Mouse (Mus musculus) heart, embryonic 11.5 days (tissue): ENCODE measurements around the gene Pspn. TPM values are rescaled to one million over a fixed set of nuclear protein-coding genes. Genes with fewer than 3 reads are reported as not detected.

Experiments
- ATAC-seq: fragments of 200-750 bp; cut with Nextera tagmentation; replicated peaks from 2 replicates; pipeline ENCODE4 v1.8.0; 2017; ENCODE audit warnings: moderate library complexity; ENCODE audit not compliant: insufficient number of reproducible peaks, low FRiP score, low TSS enrichment
- H3K27ac ChIP-seq: fragments of 300-500 bp; sonication (generic); 2 replicates; pipeline ENCODE4 v1.5.1; 2014; ENCODE audit warnings: mild to moderate bottlenecking, low read depth, low read length
- H3K27me3 ChIP-seq: fragments of 300-500 bp; sonication (generic); 2 replicates; pipeline ENCODE4 v1.6.1; 2014; ENCODE audit warnings: mild to moderate bottlenecking, low read length, mixed read lengths; ENCODE audit not compliant: control insufficient read depth, insufficient read depth
- H3K36me3 ChIP-seq: fragments of 300-500 bp; sonication (generic); 2 replicates; pipeline ENCODE4 v1.6.1; 2014; ENCODE audit warnings: mild to moderate bottlenecking, low read length, moderate library complexity, mixed read lengths; ENCODE audit not compliant: control insufficient read depth, insufficient read depth
- H3K4me1 ChIP-seq: fragments of 300-500 bp; sonication (generic); 2 replicates; pipeline ENCODE4 v1.6.1; 2014; ENCODE audit warnings: low read length; ENCODE audit not compliant: control insufficient read depth, insufficient read depth
- H3K4me2 ChIP-seq: fragments of 300-500 bp; sonication (generic); 2 replicates; pipeline ENCODE4 v1.6.1; 2014; ENCODE audit warnings: mild to moderate bottlenecking, moderate library complexity
- H3K4me3 ChIP-seq: fragments of 300-500 bp; sonication (generic); 2 replicates; pipeline ENCODE4 v1.5.1; 2014; ENCODE audit warnings: low read depth, low read length
- H3K9ac ChIP-seq: fragments of 300-500 bp; sonication (generic); 2 replicates; pipeline ENCODE4 v1.6.1; 2014; ENCODE audit warnings: mild to moderate bottlenecking, low read depth, low read length, moderate library complexity
- H3K9me3 ChIP-seq: fragments of 300-500 bp; sonication (generic); replicated peaks from 2 replicates; pipeline ENCODE4 v1.6.1; 2016; ENCODE audit warnings: low read length; ENCODE audit not compliant: control insufficient read depth
- WGBS: fragments of 180-500 bp; shearing (Covaris S2); extraction: QIAGEN DNeasy Blood & Tissue Kit; methylation state at CpG from one replicate; pipeline ENCODE4 v1.1.7; 2014; ENCODE audit not compliant: insufficient replicate concordance; 5-methylcytosine and 5-hydroxymethylcytosine counted together
- polyA plus RNA-seq: library from polyadenylated mRNA; unstranded; fragments of >200 nt; fragmentation: Nextera tagmentation; extraction: Ambion mirVana; gene quantifications from 2 replicates; pipeline ENCODE4 v1.2.1, GENCODE M21; 2014

The Pspn gene
- polyA plus RNA-seq, 1 experiment from 2014 or later: 0.50 TPM

GRCm38 (mm10) chr17:57003994-57004393 is 4.2 kb upstream of the Pspn start:
- Histone ChIP-seq H3K9ac (no peak overlapping the region), H3K36me3 (peaks cover 21% of the 10 kb centered on the region), H3K27me3 (no peaks in the 10 kb centered on the region), H3K9me3 (no peaks in the 10 kb centered on the region), H3K4me2 (no peak overlapping the region), H3K4me1 (peaks cover 17% of the 10 kb centered on the region), H3K4me3 (no peak overlapping the region), H3K27ac (no peak overlapping the region)
- ATAC-seq: no peak
- WGBS: 71% methylated on average over 7 of the region's 7 CpGs

GRCm38 (mm10) chr17:57001228-57001627 is 1.4 kb upstream of the Pspn start:
- H3K4me1 ChIP-seq: peaks cover 25% of the 10 kb centered on the region
- no peaks in the 10 kb centered on the region for H3K9me3 ChIP-seq
- ATAC-seq: no peak
- peak overlapping the region; percentile 70 for H3K27ac ChIP-seq
- H3K4me2 ChIP-seq: peak overlapping the region; percentile 42
- no peaks in the 10 kb centered on the region for H3K27me3 ChIP-seq
- H3K36me3 ChIP-seq: peaks cover 21% of the 10 kb centered on the region
- WGBS: 18% methylated on average over 8 of the region's 8 CpGs
- peak overlapping the region; percentile 16; the same call in 1 of the 2 replicates for H3K9ac ChIP-seq
- no peak overlapping the region for H3K4me3 ChIP-seq

GRCm38 (mm10) chr17:56999414-56999813 is 404 bp downstream of the Pspn start:
- H3K27ac ChIP-seq: no peak overlapping the region
- no peaks in the 10 kb centered on the region for H3K9me3 ChIP-seq
- no peak overlapping the region for H3K9ac ChIP-seq
- H3K27me3 ChIP-seq: no peaks in the 10 kb centered on the region
- H3K4me1 ChIP-seq: peaks cover 25% of the 10 kb centered on the region
- ATAC-seq: no peak
- H3K4me3 ChIP-seq: no peak overlapping the region
- H3K36me3 ChIP-seq: peaks cover 19% of the 10 kb centered on the region
- WGBS: 90% methylated on average over 9 of the region's 9 CpGs
- H3K4me2 ChIP-seq: no peak overlapping the region

- WGBS: 0% methylated on average over 38 of the region's 38 CpGs
- Histone ChIP-seq H3K27me3 (no peaks in the 10 kb centered on the region), H3K9ac (peak within 1 kb of the TSS; percentile 72; the same call in 1 of the 2 replicates), H3K4me3 (peak within 1 kb of the TSS; percentile 76), H3K9me3 (no peaks in the 10 kb centered on the region), H3K4me1 (peaks cover 23% of the 10 kb centered on the region), H3K4me2 (peak within 1 kb of the TSS; percentile 76), H3K36me3 (peaks cover 25% of the 10 kb centered on the region), H3K27ac (no peak within 1 kb of the TSS; the same call in 1 of the 2 replicates)
- peak; percentile 99 for ATAC-seq
These were observed 2.7 kb downstream of the Pspn start, which contains the start of gene Alkbh7 for GRCm38 (mm10) chr17:56997029-56997667. Gene Alkbh7, plus strand, starts transcription at chr17:56997339.

DNA sequence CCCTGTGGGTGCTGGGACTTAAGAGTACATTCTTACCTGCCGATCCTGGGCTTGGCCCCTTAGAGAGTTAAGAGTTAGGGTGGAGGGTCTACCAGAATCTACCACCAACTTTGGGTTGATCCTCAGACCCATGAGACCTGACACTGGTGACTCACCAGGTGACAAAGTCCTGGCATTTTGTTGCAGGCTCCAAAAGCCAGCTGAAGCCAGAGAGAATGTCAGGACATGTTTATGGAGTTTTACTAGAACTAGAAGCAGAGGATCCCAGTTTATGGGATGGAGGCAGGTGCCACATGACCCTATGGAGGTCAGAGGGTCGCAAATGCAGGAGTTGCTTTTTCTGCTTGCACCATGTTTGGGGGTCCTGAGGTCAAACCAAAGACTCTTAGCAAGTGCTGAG is 3.3 kb downstream of the Pspn start:
- Histone ChIP-seq H3K4me2 (no peak overlapping the region; the same call in 1 of the 2 replicates), H3K4me1 (peaks cover 18% of the 10 kb centered on the region), H3K4me3 (no peak overlapping the region), H3K27me3 (no peaks in the 10 kb centered on the region), H3K27ac (no peak overlapping the region), H3K9ac (no peak overlapping the region), H3K9me3 (no peaks in the 10 kb centered on the region), H3K36me3 (peaks cover 25% of the 10 kb centered on the region)
- 72% methylated on average over 2 of the region's 2 CpGs for WGBS
- ATAC-seq: no peak

DNA sequence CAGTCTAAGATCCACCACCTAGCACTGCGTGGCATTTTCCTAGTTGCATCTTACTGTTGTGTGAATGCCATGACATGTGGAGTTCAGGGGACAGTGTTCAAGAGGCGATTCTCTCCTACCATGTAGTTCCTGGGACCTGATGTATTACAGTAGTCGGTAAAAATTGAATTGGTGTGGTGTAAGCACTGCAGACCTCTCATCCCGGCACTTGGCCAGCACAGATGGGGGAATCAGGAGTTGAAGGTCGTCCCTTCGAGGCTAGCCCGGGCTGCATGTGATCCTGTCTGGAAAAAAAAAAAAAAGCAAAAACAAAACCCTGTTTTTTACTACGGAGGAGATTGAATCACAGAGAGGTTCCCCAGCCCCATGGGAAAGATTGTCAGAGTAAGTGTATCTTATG is 4.8 kb downstream of the Pspn start:
- H3K9me3 ChIP-seq: no peaks in the 10 kb centered on the region
- no peak overlapping the region for H3K4me2 ChIP-seq
- peaks cover 25% of the 10 kb centered on the region for H3K36me3 ChIP-seq
- 86% methylated on average over 8 of the region's 8 CpGs for WGBS
- no peaks in the 10 kb centered on the region for H3K27me3 ChIP-seq
- H3K27ac ChIP-seq: no peak overlapping the region
- no peak overlapping the region for H3K9ac ChIP-seq
- H3K4me1 ChIP-seq: peaks cover 12% of the 10 kb centered on the region
- H3K4me3 ChIP-seq: no peak overlapping the region
- no peak for ATAC-seq

- peak overlapping the region; percentile 91 for H3K4me2 ChIP-seq
- H3K36me3 ChIP-seq: peaks cover 20% of the 10 kb centered on the region
- no peaks in the 10 kb centered on the region for H3K9me3 ChIP-seq
- ATAC-seq: no peak
- peaks cover 4% of the 10 kb centered on the region for H3K4me1 ChIP-seq
- H3K27ac ChIP-seq: no peak overlapping the region
- no peaks in the 10 kb centered on the region for H3K27me3 ChIP-seq
- WGBS: 64% methylated on average over 2 of the region's 2 CpGs
- H3K9ac ChIP-seq: peak overlapping the region; percentile 94
- peak overlapping the region; percentile 85 for H3K4me3 ChIP-seq
These were observed 8.9 kb downstream of the Pspn start for GRCm38 (mm10) chr17:56990966-56991365.

GRCm38 (mm10) chr17:56990115-56990746 is 9.6 kb downstream of the Pspn start, which contains the start of gene Clpp:
Gene Clpp, plus strand, starts transcription at chr17:56990305.
- H3K36me3 ChIP-seq: peaks cover 18% of the 10 kb centered on the region
- peak within 1 kb of the TSS; percentile 94 for H3K9ac ChIP-seq
- no peaks in the 10 kb centered on the region for H3K9me3 ChIP-seq
- H3K4me3 ChIP-seq: peak within 1 kb of the TSS; percentile 85
- H3K4me1 ChIP-seq: peaks cover 4% of the 10 kb centered on the region
- WGBS: under 1% methylated on average over 52 of the region's 52 CpGs
- peak within 1 kb of the TSS; percentile 91 for H3K4me2 ChIP-seq
- H3K27me3 ChIP-seq: no peaks in the 10 kb centered on the region
- peak; percentile 89 for ATAC-seq
- H3K27ac ChIP-seq: peak within 1 kb of the TSS; percentile 46; the same call in 1 of the 2 replicates
